ENCODE assay signal across 8 mouse cellular contexts in the genomic region with DNA sequence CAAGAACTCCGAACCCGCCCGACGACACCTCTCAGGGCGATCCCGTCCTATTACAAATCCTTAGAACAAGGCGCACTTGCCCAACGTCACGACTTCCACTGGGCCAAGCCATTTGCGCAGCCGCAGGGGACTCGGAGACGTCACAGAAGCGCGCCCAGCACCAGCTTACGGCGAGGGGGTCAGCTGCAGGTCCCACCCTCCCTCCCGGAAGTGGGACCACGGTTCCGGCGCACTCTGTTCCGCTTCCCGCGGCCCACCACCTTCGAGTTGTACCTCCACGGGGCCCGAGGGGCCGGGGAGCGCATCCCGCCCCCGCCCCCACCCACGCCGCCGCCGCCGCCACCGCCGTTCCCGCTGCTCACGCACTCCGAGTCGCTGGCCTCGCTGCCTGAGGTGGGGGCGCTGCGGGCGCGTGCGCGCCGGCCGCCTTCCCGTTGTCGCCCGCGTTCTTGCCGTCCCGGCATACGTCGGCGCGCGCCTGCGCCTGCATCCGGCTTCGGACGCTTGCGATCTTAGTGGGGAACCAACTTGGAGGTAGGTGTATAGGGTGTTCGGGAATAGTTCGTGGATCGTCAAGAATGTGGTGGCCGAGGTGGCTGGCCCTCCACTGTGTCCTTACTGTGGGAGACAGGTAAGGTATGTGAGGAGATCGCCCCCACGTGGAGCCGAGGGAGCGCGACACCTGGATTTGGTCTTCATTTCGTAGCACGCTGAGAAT. TPM values are rescaled to one million over a fixed set of nuclear protein-coding genes. Genes with fewer than 3 reads are reported as not detected.
A peak's percentile ranks its signal among the peaks of the same experiment; 100 is the strongest.
DNase-seq lines count a peak whose midpoint lies in the region; ATAC-seq and TF ChIP-seq lines count a peak whose summit lies in the region.

A gene (plus strand): TSS at position 237 of the 718 bp plus-strand sequence.
A gene (minus strand): TSS at position 640 of the 718 bp plus-strand sequence.

- TF ChIP-seq CTCF in Patski (IDR thresholded peaks at IDR 0.05) = no peak

- H3K27ac ChIP-seq in hindbrain, embryonic 13.5 days = peak within 1 kb of the TSS; percentile 93

- H3K36me3 ChIP-seq in hindbrain, embryonic 13.5 days = peaks cover 41% of the 10 kb centered on the region

- peak within 1 kb of the TSS; percentile 81 for H3K4me2 ChIP-seq in hindbrain, embryonic 13.5 days

- H3K9me3 ChIP-seq in hindbrain, embryonic 13.5 days = no peaks in the 10 kb centered on the region

- WGBS in hindbrain, embryonic 13.5 days = under 1% methylated on average over 63 of the region's 78 CpGs

- in situ Hi-C loops in Patski (cut with MboI; ENCODE audit: low pct_unique_long_range_greater_than_20kb) = loop anchor here (10.0 kb wide), 2 partner anchors 145 kb away; a partner anchor contains a TSS

- POLR2A ChIA-PET in Patski (lab: Charles Lee) = interaction anchor here (1.2 kb wide), 1 partner anchor 24 kb away, joined by 4 read pairs; a partner anchor contains a TSS

- no peaks in the 10 kb centered on the region for H3K27me3 ChIP-seq in Patski
- H3K27me3 ChIP-seq in hindbrain, embryonic 13.5 days = no peaks in the 10 kb centered on the region

- DNase-seq in Patski (ENCODE audit: low read depth, low spot score) = peak; percentile 97
- peak; percentile 98 to 99 for DNase-seq in cerebellum, postnatal 14 days
- DNase-seq in frontal cortex, postnatal 14 days (ENCODE audit: low spot score in 2 of 2) = peak; percentile 95
- peak; percentile 98 to 99 for DNase-seq in layer of hippocampus, postnatal 36 days
- peak; percentile 98 for DNase-seq in lung, postnatal 36 days
- peak; percentile 98 for DNase-seq in retina, postnatal 1 day
- peak; percentile 91 to 96 for DNase-seq in urinary bladder, adult 18-20 months (ENCODE audit: low spot score in 2 of 2)

- CTCF ChIA-PET in Patski (lab: Charles Lee) = no interaction called here

- H3K4me1 ChIP-seq in hindbrain, embryonic 13.5 days (replicated peaks) = peaks cover 46% of the 10 kb centered on the region

- peak within 1 kb of the TSS; percentile 96 for H3K9ac ChIP-seq in hindbrain, embryonic 13.5 days

- peak; percentile 84 for ATAC-seq in Patski
- ATAC-seq in hindbrain, embryonic 13.5 days (ENCODE audit: low FRiP score) = peak; percentile 98

- peak within 1 kb of the TSS; percentile 93 for H3K4me3 ChIP-seq in hindbrain, embryonic 13.5 days

RNA-seq across cellular contexts. Expression of the first gene that starts in this region (rescaled TPM):
- polyA plus RNA-seq in Patski (2021) = 38.5 TPM
- polyA plus RNA-seq in hindbrain, embryonic 13.5 days (2015; fragmentation: Nextera tagmentation; extraction: Ambion mirVana) = 40.1 and 40.7 TPM in 2 replicates
- total RNA-seq in layer of hippocampus, postnatal 36 days (2021) = 10 to 100 TPM; 15.0 TPM

RNA-seq across cellular contexts. Expression of the second gene that starts in this region (rescaled TPM):
- 24.6 TPM for polyA plus RNA-seq in Patski (2021)
- 19.3 and 20.7 TPM in 2 replicates for polyA plus RNA-seq in hindbrain, embryonic 13.5 days (2015; fragmentation: Nextera tagmentation; extraction: Ambion mirVana)
- 10 to 100 TPM; 23.5 to 27.9 TPM for total RNA-seq in layer of hippocampus, postnatal 36 days (2021)

Comparison
In these comparisons a context has a peak if more than half of its experiments do, and no peak if none do; other contexts are left out.
1. Peak in every context shown above with its lines: DNase-seq, ATAC-seq, H3K4me3 ChIP-seq and H3K27ac ChIP-seq.